Mouse (Mus musculus): ENCODE measurements around the gene Pon2. TPM values are rescaled to one million over a fixed set of nuclear protein-coding genes. Genes with fewer than 3 reads are reported as not detected.
A peak's percentile ranks its signal among the peaks of the same experiment; 100 is the strongest.

Gene Pon2
- polyA plus RNA-seq, 1 experiment, result 14.0 TPM

GRCm38 (mm10) chr6:5309595-5310197, 11.4 kb upstream of the Pon2 start:
- peak; percentile 38 for DNase-seq (ENCODE audit: low read depth)
- no peak for TF ChIP-seq POLR2A (IDR thresholded peaks at IDR 0.05; ENCODE audit: borderline replicate concordance, extremely low read depth, insufficient read depth, insufficient read length, poor library complexity, severe bottlenecking)
- no peak for TF ChIP-seq CTCF (IDR thresholded peaks at IDR 0.05; ENCODE audit: borderline replicate concordance, extremely low read depth, insufficient read depth, insufficient read length)

DNA sequence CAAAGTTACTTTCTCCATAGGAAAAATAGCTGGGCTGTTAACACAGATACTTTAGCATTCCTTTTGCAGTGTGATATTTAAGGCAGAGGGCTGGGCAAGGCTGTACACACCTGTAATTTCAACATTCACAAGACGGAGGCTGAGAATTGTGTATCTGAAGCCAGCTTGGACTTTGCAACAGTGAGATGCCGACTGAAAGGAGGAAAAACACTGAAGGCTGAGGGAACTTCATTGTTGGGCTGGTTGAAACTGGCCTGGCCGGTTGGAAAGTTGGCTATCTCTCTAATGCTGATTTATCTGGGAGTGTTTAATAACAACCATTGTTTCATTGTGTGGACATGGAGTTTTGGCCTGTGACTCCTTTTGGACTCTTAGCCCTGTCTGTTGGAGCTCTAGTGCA, 7.7 kb upstream of the Pon2 start:
- TF ChIP-seq POLR2A (IDR thresholded peaks at IDR 0.05; ENCODE audit: borderline replicate concordance, extremely low read depth, insufficient read depth, insufficient read length, poor library complexity, severe bottlenecking), result no peak
- no peak for TF ChIP-seq CTCF (IDR thresholded peaks at IDR 0.05; ENCODE audit: borderline replicate concordance, extremely low read depth, insufficient read depth, insufficient read length)
- DNase-seq (ENCODE audit: low read depth), result no peak

GRCm38 (mm10) chr6:5304956-5305355, 6.7 kb upstream of the Pon2 start:
- no peak for DNase-seq (ENCODE audit: low read depth)
- TF ChIP-seq CTCF (IDR thresholded peaks at IDR 0.05; ENCODE audit: borderline replicate concordance, extremely low read depth, insufficient read depth, insufficient read length) (no peak), POLR2A (IDR thresholded peaks at IDR 0.05; ENCODE audit: borderline replicate concordance, extremely low read depth, insufficient read depth, insufficient read length, poor library complexity, severe bottlenecking) (no peak)

GRCm38 (mm10) chr6:5300629-5301028, 2.4 kb upstream of the Pon2 start:
- TF ChIP-seq CTCF (IDR thresholded peaks at IDR 0.05; ENCODE audit: borderline replicate concordance, extremely low read depth, insufficient read depth, insufficient read length) (no peak), POLR2A (IDR thresholded peaks at IDR 0.05; ENCODE audit: borderline replicate concordance, extremely low read depth, insufficient read depth, insufficient read length, poor library complexity, severe bottlenecking) (no peak)
- DNase-seq (ENCODE audit: low read depth), result no peak

- DNase-seq (ENCODE audit: low read depth), result no peak
- TF ChIP-seq POLR2A (IDR thresholded peaks at IDR 0.05; ENCODE audit: borderline replicate concordance, extremely low read depth, insufficient read depth, insufficient read length, poor library complexity, severe bottlenecking) (no peak), CTCF (IDR thresholded peaks at IDR 0.05; ENCODE audit: borderline replicate concordance, extremely low read depth, insufficient read depth, insufficient read length) (no peak)
These were observed 1.3 kb upstream of the Pon2 start for GRCm38 (mm10) chr6:5299561-5299960.

DNA sequence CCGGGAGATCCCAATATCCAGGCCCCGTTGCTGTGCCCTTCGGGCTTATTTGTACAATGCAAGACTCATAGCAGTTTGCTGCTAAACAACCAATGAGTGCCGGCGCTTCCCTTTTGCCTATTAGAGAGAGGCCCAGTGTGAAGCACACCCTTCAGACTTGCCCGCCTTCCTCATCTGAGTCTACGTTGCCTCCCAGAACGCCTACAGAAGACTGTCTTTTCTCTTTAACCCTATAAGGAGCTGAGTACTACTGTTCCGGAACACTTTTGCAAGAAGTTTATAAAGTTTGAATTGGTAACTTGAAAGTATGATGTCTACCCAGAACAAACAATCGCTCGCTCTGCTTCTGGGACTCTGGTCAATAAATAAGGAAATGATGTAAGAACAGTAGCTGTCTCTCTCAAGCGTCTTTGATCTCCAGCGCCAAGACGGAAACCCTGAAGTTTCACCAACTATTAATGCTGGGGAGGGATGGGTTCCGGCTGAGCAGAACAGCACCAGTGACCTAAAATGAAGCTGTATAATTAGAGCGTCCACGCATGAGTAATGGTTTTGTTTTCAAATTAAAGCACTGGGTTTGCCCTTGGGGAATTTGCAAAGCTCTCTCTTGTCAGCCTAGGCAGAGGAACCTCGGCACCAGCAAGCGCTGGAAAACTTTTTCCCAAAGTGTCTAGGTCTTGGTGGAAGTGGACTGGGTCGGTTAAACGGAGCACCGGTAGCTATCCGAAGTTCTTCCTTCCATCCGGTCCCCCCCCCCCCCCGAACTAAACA, 749 bp downstream of the Pon2 start:
- DNase-seq (ENCODE audit: low read depth), result peak; percentile 85
- no peak for TF ChIP-seq CTCF (IDR thresholded peaks at IDR 0.05; ENCODE audit: borderline replicate concordance, extremely low read depth, insufficient read depth, insufficient read length)
- no peak for TF ChIP-seq POLR2A (IDR thresholded peaks at IDR 0.05; ENCODE audit: borderline replicate concordance, extremely low read depth, insufficient read depth, insufficient read length, poor library complexity, severe bottlenecking)

- DNase-seq (ENCODE audit: low read depth), result no peak
- TF ChIP-seq POLR2A (IDR thresholded peaks at IDR 0.05; ENCODE audit: borderline replicate concordance, extremely low read depth, insufficient read depth, insufficient read length, poor library complexity, severe bottlenecking) (no peak), CTCF (IDR thresholded peaks at IDR 0.05; ENCODE audit: borderline replicate concordance, extremely low read depth, insufficient read depth, insufficient read length) (no peak)
These were observed 2.2 kb downstream of the Pon2 start for GRCm38 (mm10) chr6:5296067-5296466.

DNA sequence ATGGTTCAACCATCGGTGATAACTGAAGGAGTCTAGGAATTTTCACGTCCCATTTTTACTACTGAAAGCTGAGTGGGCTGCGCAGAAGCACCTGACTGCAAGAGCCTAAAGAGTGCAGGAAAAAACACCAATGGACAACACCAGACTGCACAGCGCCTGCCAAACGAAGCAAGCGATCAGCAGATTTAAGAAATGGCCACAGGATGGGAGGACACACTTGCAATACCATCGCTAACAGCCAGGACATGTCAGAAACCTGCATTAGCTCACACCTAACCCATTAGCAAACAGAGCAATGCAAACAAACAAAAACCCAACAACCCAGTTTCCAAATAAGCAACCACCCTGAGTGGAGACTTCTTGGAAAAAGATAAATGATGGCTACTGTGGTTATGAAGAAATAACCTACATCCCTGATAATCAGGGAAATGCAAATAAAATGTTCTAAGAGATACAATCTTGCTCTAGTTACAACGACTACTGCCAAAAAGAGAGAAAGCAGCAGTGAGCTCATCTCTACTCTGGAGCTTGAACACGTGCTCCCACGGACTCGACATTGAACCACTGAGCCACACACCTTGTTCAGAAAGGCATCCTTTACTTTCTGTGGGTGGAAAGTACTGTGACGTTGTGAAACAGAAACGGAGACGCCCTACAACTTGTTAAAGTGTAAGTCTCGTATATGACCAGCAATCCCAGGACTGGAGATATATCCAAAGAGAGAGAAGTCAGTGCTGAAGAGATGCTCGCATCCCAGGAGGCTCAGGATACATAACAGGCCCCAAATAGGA, 3.4 kb downstream of the Pon2 start:
- DNase-seq (ENCODE audit: low read depth), result no peak

GRCm38 (mm10) chr6:5292841-5293240, 5.4 kb downstream of the Pon2 start:
- no peak for TF ChIP-seq CTCF (IDR thresholded peaks at IDR 0.05; ENCODE audit: borderline replicate concordance, extremely low read depth, insufficient read depth, insufficient read length)
- no peak for TF ChIP-seq POLR2A (IDR thresholded peaks at IDR 0.05; ENCODE audit: borderline replicate concordance, extremely low read depth, insufficient read depth, insufficient read length, poor library complexity, severe bottlenecking)
- DNase-seq (ENCODE audit: low read depth), result no peak

More for the DNA sequence above, 3.4 kb downstream of the Pon2 start:
- TF ChIP-seq POLR2A (IDR thresholded peaks at IDR 0.05; ENCODE audit: borderline replicate concordance, extremely low read depth, insufficient read depth, insufficient read length, poor library complexity, severe bottlenecking) (no peak), CTCF (IDR thresholded peaks at IDR 0.05; ENCODE audit: borderline replicate concordance, extremely low read depth, insufficient read depth, insufficient read length) (no peak)

- DNase-seq (ENCODE audit: low read depth), result no peak
- no peak for TF ChIP-seq POLR2A (IDR thresholded peaks at IDR 0.05; ENCODE audit: borderline replicate concordance, extremely low read depth, insufficient read depth, insufficient read length, poor library complexity, severe bottlenecking)
- TF ChIP-seq CTCF (IDR thresholded peaks at IDR 0.05; ENCODE audit: borderline replicate concordance, extremely low read depth, insufficient read depth, insufficient read length), result no peak
These were observed 6.8 kb downstream of the Pon2 start for GRCm38 (mm10) chr6:5291450-5291849.

DNA sequence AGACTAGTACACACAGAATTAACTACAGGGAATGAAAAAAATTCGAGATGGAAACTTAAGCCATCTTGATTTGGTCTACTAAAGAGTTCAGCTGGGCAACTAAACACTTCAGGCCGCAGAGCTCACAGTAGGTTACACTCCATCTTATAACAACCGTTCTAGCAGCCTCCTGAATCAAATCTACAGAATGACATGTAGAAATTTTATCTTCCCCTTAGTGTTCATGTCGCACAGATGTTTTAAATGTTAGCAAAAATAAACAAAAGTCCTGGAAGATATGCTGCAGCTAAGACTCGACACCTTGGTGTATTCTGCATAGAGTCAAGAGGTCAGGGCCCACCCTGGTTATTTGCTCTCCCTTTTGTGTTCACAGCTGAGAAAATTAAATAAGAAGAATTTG, 10.3 kb downstream of the Pon2 start:
- TF ChIP-seq POLR2A (IDR thresholded peaks at IDR 0.05; ENCODE audit: borderline replicate concordance, extremely low read depth, insufficient read depth, insufficient read length, poor library complexity, severe bottlenecking), result no peak
- TF ChIP-seq CTCF (IDR thresholded peaks at IDR 0.05; ENCODE audit: borderline replicate concordance, extremely low read depth, insufficient read depth, insufficient read length), result no peak
- DNase-seq (ENCODE audit: low read depth), result peak; percentile 14

Data from brain, embryonic 14.5 days (tissue).